ENCODE assay signal across 7 mouse cellular contexts in genomic region chr17:13479572-13480063, GRCm38 (mm10).
DNase-seq lines count a peak whose midpoint lies in the region; ATAC-seq lines count a peak whose summit lies in the region.

No protein-coding gene starts in this region.

- no peaks in the 10 kb centered on the region for H3K27me3 ChIP-seq in lung, embryonic 16.5 days (ENCODE audit: control insufficient read depth, insufficient read depth, low read depth, low read length)
- H3K27me3 ChIP-seq in embryonic facial prominence, embryonic 15.5 days: no peaks in the 10 kb centered on the region
- H3K27me3 ChIP-seq in neural tube, embryonic 15.5 days (replicated peaks): no peaks in the 10 kb centered on the region

- H3K36me3 ChIP-seq in lung, embryonic 16.5 days (ENCODE audit: control insufficient read depth, insufficient read depth, low read length): no peaks in the 10 kb centered on the region
- no peaks in the 10 kb centered on the region for H3K36me3 ChIP-seq in embryonic facial prominence, embryonic 15.5 days
- H3K36me3 ChIP-seq in neural tube, embryonic 15.5 days: no peaks in the 10 kb centered on the region

- peak overlapping the region; percentile 22; the same call in 1 of the 2 replicates for H3K9ac ChIP-seq in lung, embryonic 16.5 days (ENCODE audit: low read length)
- H3K9ac ChIP-seq in embryonic facial prominence, embryonic 15.5 days: no peak overlapping the region
- no peak overlapping the region for H3K9ac ChIP-seq in neural tube, embryonic 15.5 days (replicated peaks)

- no peak for DNase-seq in lung, postnatal 14 days
- DNase-seq in left cerebral cortex, postnatal 25 days (ENCODE audit: low spot score in 2 of 2): no peak
- DNase-seq in layer of hippocampus, adult 18-20 months (ENCODE audit: low spot score in 2 of 2): no peak

- H3K9me3 ChIP-seq in lung, embryonic 16.5 days (ENCODE audit: control insufficient read depth, low read length): no peaks in the 10 kb centered on the region
- H3K9me3 ChIP-seq in embryonic facial prominence, embryonic 15.5 days (replicated peaks): no peaks in the 10 kb centered on the region
- no peaks in the 10 kb centered on the region for H3K9me3 ChIP-seq in neural tube, embryonic 15.5 days (replicated peaks)

- intact Hi-C loops in left cerebral cortex, postnatal 25 days (cut with DNase I): no loop called here

- H3K4me1 ChIP-seq in lung, embryonic 16.5 days (replicated peaks; ENCODE audit: control insufficient read depth, insufficient read depth, low read length): peaks cover 26% of the 10 kb centered on the region
- H3K4me1 ChIP-seq in embryonic facial prominence, embryonic 15.5 days: peaks cover 22% of the 10 kb centered on the region
- peaks cover 18% of the 10 kb centered on the region for H3K4me1 ChIP-seq in neural tube, embryonic 15.5 days

- peak overlapping the region; percentile 19 for H3K4me2 ChIP-seq in lung, embryonic 16.5 days (ENCODE audit: low read depth, low read length)
- 0 out of 2 replicates have a peak overlapping the region, but pooled peaks have one; percentile 19 for H3K4me2 ChIP-seq in embryonic facial prominence, embryonic 15.5 days (replicated peaks)
- peak overlapping the region; percentile 19; the same call in 1 of the 2 replicates for H3K4me2 ChIP-seq in neural tube, embryonic 15.5 days

- peak; percentile 59 for ATAC-seq in lung, embryonic 16.5 days (ENCODE audit: low read depth)
- peak; percentile 75; the same call in 1 of the 2 replicates for ATAC-seq in embryonic facial prominence, embryonic 15.5 days (ENCODE audit: insufficient number of reproducible peaks, low FRiP score, low TSS enrichment, low read depth)
- ATAC-seq in inflammation-experienced regulatory T-cells, adult 6 months: peak; percentile 52
- ATAC-seq in neural tube, embryonic 15.5 days (ENCODE audit: low FRiP score): peak; percentile 48; the same call in 1 of the 2 replicates

- WGBS in lung, embryonic 16.5 days: 21% methylated on average over 11 of the region's 12 CpGs
- WGBS in embryonic facial prominence, embryonic 15.5 days: 7% methylated on average over 11 of the region's 12 CpGs
- WGBS in neural tube, embryonic 15.5 days: 13% methylated on average over 11 of the region's 12 CpGs

- H3K4me3 ChIP-seq in lung, embryonic 16.5 days (ENCODE audit: low read length): no peak overlapping the region
- no peak overlapping the region for H3K4me3 ChIP-seq in embryonic facial prominence, embryonic 15.5 days (replicated peaks)
- H3K4me3 ChIP-seq in neural tube, embryonic 15.5 days (replicated peaks): no peak overlapping the region

- H3K27ac ChIP-seq in lung, embryonic 16.5 days (ENCODE audit: low read length): peak overlapping the region; percentile 93
- peak overlapping the region; percentile 79 for H3K27ac ChIP-seq in embryonic facial prominence, embryonic 15.5 days (replicated peaks)
- H3K27ac ChIP-seq in neural tube, embryonic 15.5 days (replicated peaks): peak overlapping the region; percentile 54; the same call in 1 of the 2 replicates
